Mouse (Mus musculus): ENCODE results near the gene Celf3. TPM values are rescaled to one million over a fixed set of nuclear protein-coding genes. Genes with fewer than 3 reads are reported as not detected.
A peak's percentile ranks its signal among the peaks of the same experiment; 100 is the strongest.

The Celf3 gene
- total RNA-seq (2021), result not detected
- long read RNA-seq, experiment 1, result 0 reads
- long read RNA-seq, experiment 2, result 0 reads

DNA sequence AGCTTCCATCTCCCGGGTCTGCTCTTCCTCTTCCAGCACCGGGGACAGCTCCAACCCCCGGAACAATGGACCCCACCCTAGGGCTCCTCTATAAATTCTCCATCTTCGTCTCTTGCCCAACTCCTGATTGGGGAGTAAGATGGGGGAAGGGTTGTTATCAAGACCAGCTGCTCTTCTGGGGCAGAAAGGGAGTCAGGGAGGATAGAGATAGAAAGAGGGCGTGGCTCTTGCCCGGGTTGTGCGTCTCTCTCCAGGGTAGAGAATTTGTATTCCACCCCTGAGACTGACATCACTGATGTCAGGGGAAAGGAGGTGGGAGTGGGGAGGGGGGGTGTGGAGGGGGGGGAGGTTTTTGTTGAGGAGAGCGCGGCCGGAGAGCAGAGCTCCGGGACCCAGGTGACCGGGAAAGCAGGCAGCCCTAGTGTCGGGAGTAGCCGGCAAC is at the start of gene Celf3:
Celf3 (plus strand) TSS at position 315 of the 442 bp plus-strand sequence.
- intact Hi-C loops (cut with DNase I), result no loop called here
- DNase-seq, result no peak

DNA sequence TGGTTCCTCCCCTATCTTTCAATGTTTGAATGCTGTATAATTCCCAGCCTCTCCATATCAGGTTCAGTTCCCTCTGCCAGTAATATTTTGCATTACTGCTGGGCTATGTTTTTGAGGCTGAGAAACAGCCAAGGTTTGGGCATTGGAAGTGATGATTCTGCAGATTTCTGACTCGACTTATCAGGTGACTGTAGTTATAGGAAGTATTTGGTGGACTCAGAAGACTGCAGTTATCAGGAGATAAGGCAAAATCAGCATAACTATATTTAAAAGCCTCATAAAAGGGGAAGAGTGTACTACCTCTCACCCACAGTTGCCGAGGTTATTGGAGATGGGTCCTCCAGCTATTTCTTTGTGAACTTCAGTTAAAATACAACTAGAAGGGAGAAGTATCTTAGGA is 47.1 kb upstream of the Celf3 start:
- DNase-seq, result no peak
- intact Hi-C loops (cut with DNase I), result no loop called here

DNA sequence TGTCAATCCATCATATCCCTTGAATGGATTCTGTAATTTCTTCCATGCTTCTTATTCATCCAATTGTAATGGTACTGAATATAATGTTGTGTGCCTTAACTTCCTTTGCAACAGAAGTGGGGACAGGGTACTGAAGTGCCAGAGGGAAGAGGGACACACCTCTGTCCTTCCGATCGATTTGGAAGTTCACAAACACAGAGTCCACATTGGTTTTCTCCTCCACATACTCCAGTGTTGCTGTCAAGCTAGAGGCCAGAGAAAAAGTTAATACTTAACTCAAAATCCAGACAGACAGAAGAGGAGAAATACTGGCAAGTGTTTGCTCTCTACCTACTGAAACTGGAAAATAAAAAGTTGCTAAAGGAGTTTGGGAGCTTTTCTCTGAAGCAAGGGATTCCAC is 43.8 kb upstream of the Celf3 start:
- intact Hi-C loops (cut with DNase I), result no loop called here
- no peak for DNase-seq

DNA sequence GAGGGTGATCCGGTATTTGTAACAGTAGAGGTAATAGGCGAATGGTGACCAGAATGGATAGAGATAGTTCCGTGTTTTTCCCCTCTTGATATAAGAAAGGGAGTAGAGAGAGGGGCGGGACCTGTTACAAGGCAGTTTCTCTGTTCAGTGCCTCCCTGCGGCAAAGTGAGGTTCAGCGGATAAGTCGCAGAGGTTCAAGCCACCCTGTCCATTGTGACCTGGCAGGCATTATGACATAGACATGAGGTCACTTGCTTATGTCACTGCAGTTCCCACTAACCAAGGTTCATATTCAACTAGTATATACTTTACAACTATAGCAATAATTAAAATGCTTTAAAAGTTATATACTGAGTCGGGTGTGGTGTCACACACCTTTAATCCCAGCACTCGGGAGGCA is 41.7 kb upstream of the Celf3 start:
- DNase-seq, result no peak
- intact Hi-C loops (cut with DNase I), result no loop called here

DNA sequence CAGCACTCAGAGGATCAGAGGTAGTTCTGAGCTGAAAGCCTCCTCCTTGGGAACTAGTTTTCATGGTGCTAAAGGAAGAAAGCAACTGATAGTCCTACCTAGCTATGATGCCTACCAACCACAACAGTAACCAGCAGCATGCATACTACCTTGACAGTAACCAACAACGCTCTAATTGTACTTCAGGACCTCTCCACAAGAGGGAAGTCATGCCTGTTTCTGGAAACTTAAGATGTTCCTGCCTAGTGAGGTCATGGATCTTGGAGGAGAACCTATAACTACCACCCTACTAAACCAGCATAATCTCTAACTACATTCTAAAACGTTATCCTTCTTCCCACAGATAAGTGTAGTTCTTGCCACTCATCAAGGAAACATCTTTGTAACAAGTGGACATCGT is 36.9 kb upstream of the Celf3 start:
- peak in 1 of 2 experiments; percentile 4 for DNase-seq
- intact Hi-C loops (cut with DNase I), result loop anchor here (5.0 kb wide), 1 partner anchor 74 kb away; no protein-coding TSS in a partner anchor

DNA sequence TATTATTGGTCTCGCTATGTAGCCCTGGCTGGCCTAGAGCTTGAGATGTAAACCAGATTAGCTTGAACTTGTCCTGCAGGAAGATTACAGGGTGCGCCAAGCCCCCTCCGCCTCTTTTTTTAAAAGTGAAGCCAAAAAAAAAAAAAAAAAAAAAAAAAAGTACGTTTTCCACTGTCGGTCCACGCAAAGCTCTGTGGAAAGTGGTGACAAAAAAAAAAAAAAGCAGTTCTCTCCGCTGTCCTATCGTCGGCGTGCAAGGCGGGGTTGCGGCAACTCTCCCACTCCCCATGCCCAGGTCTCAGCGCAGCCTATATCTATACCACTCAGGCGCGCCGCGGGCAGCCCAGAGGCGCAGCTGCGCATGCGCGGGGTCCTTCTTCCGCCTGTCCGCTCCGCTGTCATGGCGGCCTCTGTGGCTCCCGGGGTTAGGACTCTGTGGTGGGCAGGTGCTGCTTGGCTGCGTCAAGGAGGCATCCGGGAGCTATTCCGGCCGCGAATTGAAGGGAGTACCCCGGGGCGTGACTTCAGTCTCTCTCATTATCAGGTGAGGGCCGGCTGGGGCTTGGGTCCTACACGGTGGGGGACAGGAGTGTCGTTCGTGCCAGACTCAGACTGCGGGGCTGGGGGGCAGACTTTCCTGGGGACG is 35.0 kb upstream of the Celf3 start, which contains the start of gene Mrpl9:
Mrpl9 (plus strand) TSS at position 368 of the 646 bp plus-strand sequence.
- peak; percentile 97 to 98 for DNase-seq
- intact Hi-C loops (cut with DNase I), result loop anchor here (5.0 kb wide), 1 partner anchor 76 kb away; no protein-coding TSS in a partner anchor

DNA sequence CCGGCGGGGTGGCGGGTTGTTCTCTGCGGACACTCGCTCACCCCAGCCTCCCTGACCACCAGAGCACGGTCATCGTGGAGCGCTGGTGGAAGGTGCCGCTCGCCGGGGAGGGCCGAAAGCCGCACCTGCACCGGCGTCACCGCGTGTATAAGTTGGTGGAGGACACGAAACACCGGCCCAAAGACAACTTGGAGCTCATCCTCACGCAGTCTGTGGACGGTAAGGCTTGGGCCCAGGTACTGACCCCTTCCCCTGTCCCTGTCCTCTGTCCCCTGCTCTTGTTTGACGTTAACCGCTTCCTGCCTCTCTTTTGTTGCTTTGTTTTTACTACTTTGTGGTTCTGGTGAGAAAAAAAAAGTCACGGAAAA is 34.5 kb upstream of the Celf3 start, which contains the start of gene Oaz3:
Oaz3 (minus strand) TSS at position 319 of the 368 bp plus-strand sequence.
- no peak for DNase-seq
- intact Hi-C loops (cut with DNase I), result loop anchor here (5.0 kb wide), 1 partner anchor 76 kb away; no protein-coding TSS in a partner anchor

DNA sequence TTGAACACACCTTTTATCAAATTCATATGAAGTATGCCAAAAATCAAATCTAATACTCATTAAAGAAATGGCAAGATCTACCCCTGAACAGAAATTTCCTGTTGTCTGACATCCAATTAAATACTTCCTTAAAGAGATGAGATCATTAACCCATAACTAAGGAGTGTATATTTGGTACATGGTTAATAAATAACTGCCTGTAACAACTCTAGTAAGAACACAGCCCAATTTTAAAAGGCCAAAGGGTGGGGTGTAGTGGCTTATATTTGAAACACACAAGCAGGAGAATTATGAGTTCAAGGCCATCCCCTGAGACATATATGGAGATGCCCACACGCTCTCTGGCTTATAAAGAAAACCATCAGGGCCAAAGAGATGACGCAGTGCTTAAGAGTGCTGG is 28.7 kb upstream of the Celf3 start:
- intact Hi-C loops (cut with DNase I), result no loop called here
- DNase-seq, result no peak

DNA sequence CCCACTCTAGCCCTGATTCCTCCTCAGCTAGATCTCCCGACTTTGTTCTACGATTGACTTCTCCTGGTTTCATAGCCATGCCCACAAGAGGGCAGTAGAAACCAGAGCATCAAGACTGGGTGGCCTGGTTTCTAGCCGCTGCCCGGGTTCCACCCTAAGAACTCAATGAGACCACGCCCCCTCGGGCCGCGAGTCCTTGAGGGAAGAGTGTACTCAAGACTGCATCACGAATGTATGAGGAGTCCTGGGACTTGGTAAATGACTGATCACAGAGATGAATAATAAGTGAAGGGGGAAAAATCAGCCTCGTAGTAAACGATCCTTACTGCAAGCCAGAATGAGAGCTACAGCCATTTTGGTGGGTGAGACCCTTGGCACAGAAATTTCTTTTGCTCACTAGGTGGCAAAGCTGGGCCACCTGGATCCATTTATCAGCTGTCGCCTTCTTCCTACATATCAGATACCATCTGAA is 21.5 kb upstream of the Celf3 start:
- intact Hi-C loops (cut with DNase I), result loop anchor here (1.0 to 5.0 kb wide), 4 partner anchors 46 to 266 kb away; partner anchors contain the start of gene Snx27
- peak; percentile 78 to 86 for DNase-seq

DNA sequence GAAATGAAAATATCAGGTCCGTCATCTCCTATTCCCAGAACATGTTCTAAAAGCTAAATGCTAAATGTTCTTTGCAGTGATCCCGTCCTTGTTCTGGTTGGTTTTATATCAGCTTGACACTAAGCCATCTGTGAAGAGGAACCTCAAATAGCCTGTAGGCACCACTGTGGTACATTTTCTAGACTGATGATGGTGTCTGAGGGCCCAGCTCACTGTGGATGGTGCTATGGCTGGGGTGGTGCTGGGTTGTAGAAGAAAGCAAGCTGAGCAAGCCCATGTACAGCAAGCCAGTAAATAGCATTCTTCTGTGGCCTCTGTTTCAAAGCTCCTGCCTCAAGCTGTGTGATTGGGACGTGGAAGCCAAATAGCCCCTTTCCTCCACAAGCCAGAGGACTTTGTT is 21.0 kb upstream of the Celf3 start:
- intact Hi-C loops (cut with DNase I), result loop anchor here (2.0 to 5.0 kb wide), 3 partner anchors 46 to 265 kb away; partner anchors contain the start of gene Snx27
- no peak for DNase-seq

DNA sequence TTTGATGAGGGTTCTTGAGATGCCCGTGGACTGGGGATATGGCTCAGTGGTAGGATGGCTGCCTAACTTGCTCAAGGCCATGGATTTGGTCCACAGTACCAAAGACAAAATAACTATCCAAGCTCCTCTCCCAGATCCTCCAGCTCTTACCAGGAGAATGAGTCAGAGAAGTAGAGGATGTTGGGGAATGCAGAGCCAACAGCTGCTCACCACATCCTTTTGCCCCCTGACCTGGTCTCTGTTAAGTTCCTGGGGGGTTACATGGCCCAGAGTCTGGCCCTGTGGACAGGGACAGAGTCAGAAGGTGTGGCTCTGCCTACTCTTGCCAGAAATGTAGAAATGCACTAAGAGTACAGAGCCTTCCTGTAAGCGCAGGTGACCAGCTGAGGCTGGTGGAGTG is 18.3 kb upstream of the Celf3 start:
- no peak for DNase-seq
- intact Hi-C loops (cut with DNase I), result loop anchor here (5.0 kb wide), 2 partner anchors 122 to 262 kb away; partner anchors contain the start of gene Snx27

DNA sequence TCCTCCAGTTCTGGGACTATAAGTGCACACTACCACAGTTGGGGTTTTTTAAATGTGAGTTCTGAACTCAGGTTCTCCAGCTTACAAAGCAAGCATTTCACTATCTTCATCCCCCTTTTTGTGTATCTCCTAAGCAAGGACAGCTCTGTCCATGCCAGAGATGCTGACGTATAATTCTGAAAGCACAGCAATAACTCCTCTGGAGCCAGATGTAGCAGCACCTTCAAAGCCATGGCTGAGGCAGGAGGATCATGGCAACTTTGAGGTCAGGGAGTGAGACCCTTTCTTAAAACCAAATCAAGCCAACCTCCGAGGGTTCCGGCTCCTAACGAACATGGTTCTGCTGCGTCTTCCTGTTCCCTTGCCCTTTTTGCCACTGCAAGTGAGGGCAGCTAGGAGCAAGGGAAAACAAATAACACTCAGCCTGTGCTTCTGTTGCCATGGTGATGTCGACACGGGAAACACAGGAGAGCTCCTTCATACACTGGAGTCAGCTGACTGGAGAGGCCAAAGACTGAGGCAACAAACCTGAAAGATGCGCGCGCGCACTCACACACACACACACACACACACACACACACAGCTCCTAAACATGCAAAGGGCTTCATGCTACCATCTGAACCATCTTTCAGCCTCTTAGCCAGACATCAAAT is 14.0 kb upstream of the Celf3 start:
- intact Hi-C loops (cut with DNase I), result no loop called here
- DNase-seq, result no peak

DNA sequence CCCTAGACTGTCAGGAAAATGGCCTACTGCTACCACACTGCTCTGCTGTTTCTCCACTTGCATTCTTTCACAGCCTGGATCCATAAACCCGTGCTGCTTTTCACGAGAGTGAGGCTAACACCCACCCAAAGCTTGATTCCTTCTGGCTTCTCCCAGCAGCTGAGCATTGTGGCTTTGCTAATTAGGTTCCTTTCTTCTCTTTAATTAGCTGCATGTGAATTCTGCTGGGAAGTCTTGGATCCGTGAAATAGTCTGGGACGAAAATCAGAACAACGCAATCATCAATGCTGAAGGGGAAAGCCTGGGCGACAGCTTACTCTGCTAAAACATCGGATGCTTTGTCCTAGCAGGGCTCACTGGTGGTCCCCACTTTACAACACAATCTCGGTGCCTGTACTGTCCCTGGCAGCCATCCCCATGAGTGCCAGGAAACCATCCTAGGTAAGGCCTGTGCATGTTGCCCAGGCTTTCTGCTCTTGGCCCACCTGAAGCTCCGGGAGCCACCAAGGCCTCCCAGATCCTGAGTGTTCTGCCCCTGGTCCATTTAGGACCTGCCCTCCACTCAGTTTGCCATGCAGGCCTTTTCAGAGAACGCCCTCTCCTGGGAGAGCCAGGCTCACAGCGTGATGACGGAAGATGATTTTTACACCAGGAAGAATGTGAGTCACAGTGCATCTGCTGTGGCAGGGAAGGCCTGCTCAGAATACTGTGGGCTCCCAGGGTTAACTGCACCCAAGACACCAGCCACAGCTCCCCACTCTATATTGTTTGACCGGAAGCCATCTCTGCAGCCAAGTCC is 12.3 kb upstream of the Celf3 start:
- no peak for DNase-seq
- intact Hi-C loops (cut with DNase I), result no loop called here

DNA sequence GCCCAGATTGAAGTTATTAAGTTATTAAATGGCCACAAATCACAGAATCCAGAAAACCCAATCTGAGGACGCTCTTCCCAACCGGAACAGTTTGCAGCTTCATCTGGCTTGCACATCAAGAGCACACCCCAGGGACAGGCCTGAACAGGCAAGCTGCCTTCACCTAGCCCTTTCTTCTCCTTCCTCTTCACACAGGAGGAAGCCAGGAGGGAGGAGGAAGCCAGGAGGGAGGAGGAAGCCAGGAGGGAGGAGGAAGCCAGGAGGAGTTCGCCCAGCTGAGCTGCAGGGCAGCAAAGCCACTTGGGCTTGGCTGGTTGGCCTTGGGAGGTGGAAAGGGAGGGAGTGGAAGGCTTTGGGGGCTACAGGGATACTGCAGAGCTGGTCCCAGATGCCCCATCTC is 9.2 kb upstream of the Celf3 start:
- intact Hi-C loops (cut with DNase I), result no loop called here
- DNase-seq, result no peak

DNA sequence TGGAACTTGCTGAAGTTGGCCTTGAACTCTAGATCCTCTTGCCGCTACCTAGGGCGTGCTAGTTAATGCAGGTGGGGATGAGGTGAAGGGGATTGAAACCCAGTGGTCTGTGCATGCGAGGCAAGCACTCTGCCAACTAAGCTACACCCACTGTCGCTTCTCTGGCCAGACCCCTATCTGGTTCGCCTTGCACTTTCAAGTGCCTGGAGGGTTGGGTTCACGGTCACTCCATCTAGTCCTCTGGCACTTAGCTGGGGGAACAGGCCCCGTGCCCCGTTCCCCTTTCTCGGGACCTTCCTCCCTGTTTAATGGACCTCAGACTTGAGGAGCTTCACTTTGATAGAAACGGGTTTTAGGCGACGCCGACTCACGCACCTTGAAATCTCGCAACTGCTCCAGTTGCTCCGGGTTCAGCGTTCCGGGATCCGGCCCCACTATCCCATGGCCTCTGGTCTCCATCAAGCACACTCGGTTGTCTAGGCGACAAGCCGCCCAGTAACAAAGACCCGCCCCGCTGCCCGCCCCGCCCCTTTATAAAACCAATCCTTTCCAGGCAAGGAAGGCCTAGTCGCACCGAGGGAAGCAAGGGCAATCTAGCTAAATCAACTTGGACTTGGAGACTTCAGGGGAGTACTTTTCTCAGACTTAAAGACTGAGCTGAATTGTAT is 5.5 kb upstream of the Celf3 start:
- intact Hi-C loops (cut with DNase I), result no loop called here
- DNase-seq, result peak; percentile 29 to 39

DNA sequence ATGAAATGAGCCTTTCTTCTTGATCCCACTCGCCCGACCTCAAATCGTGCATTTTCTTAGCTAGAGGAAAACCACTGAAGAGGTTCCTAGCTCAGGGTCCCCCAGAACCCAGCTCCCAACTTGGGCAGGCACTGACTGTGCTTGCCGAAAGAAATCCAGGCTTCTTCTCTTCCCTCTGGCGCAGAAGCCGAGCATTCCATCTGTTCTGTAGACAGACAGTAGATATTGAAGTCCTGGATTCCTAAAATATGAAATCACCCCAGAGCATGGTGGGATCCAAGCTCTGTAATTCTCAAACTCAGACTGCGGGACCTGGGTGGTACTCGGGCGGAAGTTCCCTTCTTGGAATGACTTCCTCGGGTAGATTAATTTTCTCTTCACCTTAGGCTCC is 5.0 kb upstream of the Celf3 start:
- intact Hi-C loops (cut with DNase I), result no loop called here
- no peak for DNase-seq

DNA sequence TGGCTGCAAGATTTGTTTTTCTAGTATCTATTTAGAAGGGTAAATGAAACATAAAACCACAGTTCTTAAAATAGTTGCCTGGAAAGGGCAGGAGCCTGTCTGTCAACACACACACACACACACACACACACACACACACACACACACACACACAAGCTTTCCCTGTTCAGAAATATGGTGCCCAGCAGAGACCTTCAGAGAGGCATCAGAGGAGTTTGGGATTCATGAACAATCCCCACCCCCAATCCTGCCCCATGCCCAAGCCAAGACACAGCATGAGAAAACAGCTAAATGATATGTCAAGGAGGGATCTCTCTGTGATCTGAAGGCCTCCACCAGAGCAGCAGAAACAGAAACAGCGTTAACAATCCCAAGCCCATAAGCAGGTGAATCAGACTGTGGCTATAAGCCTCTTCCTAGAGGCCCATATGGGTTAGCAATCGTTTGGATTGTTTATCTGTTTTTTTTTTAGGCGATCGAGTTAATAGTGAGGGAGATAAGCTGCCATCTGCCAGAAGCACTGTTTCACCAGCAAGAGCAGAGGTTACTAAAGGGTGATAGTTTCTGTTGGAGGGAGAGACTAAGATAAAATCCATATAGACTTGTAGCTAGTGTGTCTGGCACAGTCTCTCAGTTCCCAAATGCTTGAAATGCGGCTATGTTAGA is 4.4 kb upstream of the Celf3 start:
- intact Hi-C loops (cut with DNase I), result no loop called here
- DNase-seq, result no peak

DNA sequence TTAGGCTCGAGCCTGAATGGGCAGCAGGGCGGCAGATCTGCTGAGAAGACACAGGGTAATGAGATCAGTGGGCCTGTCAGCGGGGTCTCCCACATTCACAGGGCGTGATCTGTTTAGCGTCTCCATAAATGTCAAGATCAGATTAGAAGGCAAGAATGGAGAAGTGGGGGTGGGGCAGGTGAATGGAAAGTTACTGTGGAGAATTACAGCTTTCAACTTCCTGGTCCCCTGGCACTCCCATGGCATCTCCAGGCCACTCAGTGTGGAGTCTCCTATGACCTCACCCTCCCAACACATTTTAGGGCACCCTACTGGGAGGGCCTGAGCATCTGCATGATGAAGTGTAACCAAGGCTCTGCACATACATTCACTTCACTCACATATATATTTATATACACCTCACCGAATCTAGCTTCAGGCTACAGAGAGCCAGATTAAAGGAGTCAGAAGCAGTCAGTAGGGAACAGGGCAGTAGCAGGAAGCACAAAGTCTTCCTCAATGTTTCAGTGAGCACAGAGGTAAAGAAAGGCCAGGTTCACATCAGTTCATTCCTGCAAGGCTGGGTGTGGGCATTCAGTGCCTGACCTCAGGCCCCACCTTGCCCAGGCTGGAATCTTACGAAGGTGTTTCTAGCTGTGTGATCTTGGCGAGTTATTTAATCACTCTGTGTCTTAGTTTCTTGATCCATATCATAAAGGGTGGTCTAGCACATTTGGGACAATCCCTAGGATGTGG is 1.6 kb upstream of the Celf3 start:
- intact Hi-C loops (cut with DNase I), result no loop called here
- DNase-seq, result no peak

DNA sequence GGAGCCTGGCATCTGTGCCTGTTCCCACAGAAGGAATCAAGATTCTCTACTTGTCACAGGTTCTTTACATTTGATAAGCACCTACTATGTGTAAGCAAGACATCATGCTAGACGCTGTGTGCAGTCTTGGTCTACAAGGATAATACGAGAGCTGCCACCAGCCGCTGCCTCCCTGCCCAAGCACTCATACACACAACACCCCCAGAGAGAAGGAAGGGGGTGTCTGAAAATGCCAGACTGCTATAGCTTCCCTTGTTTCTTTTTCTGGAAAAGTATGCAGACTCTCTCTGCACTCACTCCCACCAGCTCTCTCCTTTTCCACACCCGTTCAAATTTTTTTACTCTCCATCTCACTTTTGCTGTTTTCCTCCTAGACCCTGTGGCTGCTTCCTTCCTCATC is 651 bp upstream of the Celf3 start:
- intact Hi-C loops (cut with DNase I), result no loop called here
- DNase-seq, result no peak
